In the genomic region with DNA sequence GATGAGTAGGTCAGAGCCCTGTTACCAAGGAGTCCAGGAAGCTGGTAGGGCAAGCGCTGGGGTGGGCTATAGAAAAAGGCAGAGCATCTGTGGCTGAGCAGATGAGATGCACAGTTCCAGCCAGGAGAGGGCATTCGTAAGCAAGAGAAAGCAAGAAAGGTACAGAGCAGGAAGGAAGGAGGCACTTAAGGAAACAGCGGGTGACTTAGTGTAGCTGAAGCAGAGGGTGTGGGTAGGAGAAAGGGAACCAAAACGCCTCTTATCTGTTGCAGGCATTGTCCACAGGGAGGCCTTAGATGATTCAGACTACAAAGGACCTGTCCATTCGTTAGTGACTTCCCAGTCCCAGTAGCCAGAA, we compare ENCODE assay signal across 9 mouse cellular contexts. TPM values are rescaled to one million over a fixed set of nuclear protein-coding genes. Genes with fewer than 3 reads are reported as not detected.
A peak's percentile ranks its signal among the peaks of the same experiment; 100 is the strongest.
DNase-seq lines count a peak whose midpoint lies in the region; ATAC-seq and TF ChIP-seq lines count a peak whose summit lies in the region.
"Had no signal": no experiment of that assay in that cellular context is flagged by ENCODE, and none has a peak within 500 bp of the region (broad histone marks: within the 10 kb centered on the region; RNA-seq: fewer than 3 reads in every experiment).

No protein-coding gene starts in this region.

- no peak for DNase-seq in gastrocnemius, adult 2 months
- DNase-seq in gastrocnemius, postnatal 36 days = no peak
- DNase-seq in brain, embryonic 18.5 days (ENCODE audit: low read depth, low spot score) = peak; percentile 18
- peak; percentile 38 to 73 for DNase-seq in frontal cortex, adult 2 months (ENCODE audit: extremely low spot score in 1 of 2, low spot score in 1 of 2)
- peak; percentile 88 for DNase-seq in lung, postnatal 0 days (ENCODE audit: low spot score)
- peak; percentile 54 for DNase-seq in retina, postnatal 1 day
- DNase-seq in layer of hippocampus, adult 9-11 months = no peak

- H3K27ac ChIP-seq in gastrocnemius, adult 2 months = peak overlapping the region; percentile 97
- no peak overlapping the region for H3K27ac ChIP-seq in kidney, embryonic 16.5 days (ENCODE audit: low read length)
- H3K27ac ChIP-seq in lung, postnatal 0 days (ENCODE audit: low read length) = no peak overlapping the region

- peak overlapping the region; percentile 99 for H3K4me3 ChIP-seq in gastrocnemius, adult 2 months
- H3K4me3 ChIP-seq in kidney, embryonic 16.5 days (ENCODE audit: low read length) = peak overlapping the region; percentile 88
- no peak overlapping the region for H3K4me3 ChIP-seq in lung, postnatal 0 days (ENCODE audit: low read depth, low read length)

- WGBS in kidney, embryonic 16.5 days = 15% methylated on average over 5 of the region's 5 CpGs
- WGBS in lung, postnatal 0 days = 9% methylated on average over 5 of the region's 5 CpGs

- H3K36me3 ChIP-seq in kidney, embryonic 16.5 days (ENCODE audit: insufficient read depth, low read length) = peaks cover 36% of the 10 kb centered on the region
- peaks cover 4% of the 10 kb centered on the region; the same call in 1 of the 2 replicates for H3K36me3 ChIP-seq in lung, postnatal 0 days (ENCODE audit: insufficient read depth, low read length)

- peaks cover 38% of the 10 kb centered on the region for H3K4me1 ChIP-seq in kidney, embryonic 16.5 days (ENCODE audit: insufficient read depth, low read length)
- peaks cover 27% of the 10 kb centered on the region for H3K4me1 ChIP-seq in lung, postnatal 0 days (ENCODE audit: insufficient read depth, low read depth, low read length)

- ATAC-seq in kidney, embryonic 16.5 days (ENCODE audit: low FRiP score, low TSS enrichment) = 0 out of 2 replicates have a peak, but pooled peaks have one; percentile 24
- ATAC-seq in lung, postnatal 0 days = peak; percentile 71

- peak overlapping the region; percentile 93 for H3K9ac ChIP-seq in kidney, embryonic 16.5 days (replicated peaks; ENCODE audit: low read length)
- 0 out of 2 replicates have a peak overlapping the region, but pooled peaks have one; percentile 19 for H3K9ac ChIP-seq in lung, postnatal 0 days (replicated peaks; ENCODE audit: low read depth)

- no peaks in the 10 kb centered on the region for H3K27me3 ChIP-seq in kidney, embryonic 16.5 days (ENCODE audit: insufficient read depth, low read length)
- H3K27me3 ChIP-seq in lung, postnatal 0 days (replicated peaks; ENCODE audit: insufficient read depth, low read length) = no peaks in the 10 kb centered on the region

- H3K4me2 ChIP-seq in kidney, embryonic 16.5 days (replicated peaks; ENCODE audit: low read depth, low read length) = peak overlapping the region; percentile 68
- peak overlapping the region; percentile 88 for H3K4me2 ChIP-seq in lung, postnatal 0 days (replicated peaks; ENCODE audit: low read depth, low read length)

- intact Hi-C loops in gastrocnemius, adult 2 months (cut with DNase I) = loop anchor here (10.0 kb wide), 1 partner anchor 343 kb away; a partner anchor contains a TSS
- intact Hi-C loops in gastrocnemius, postnatal 36 days (cut with DNase I) = no loop called here

- TF ChIP-seq EP300 in lung, postnatal 0 days (IDR thresholded peaks at IDR 0.05) = 0 out of 2 replicates have a peak, but pooled peaks have one; percentile 10

- TF ChIP-seq CTCF in gastrocnemius, adult 2 months (IDR thresholded peaks at IDR 0.05) = peak; percentile 54
- peak; percentile 77 for TF ChIP-seq CTCF in lung, postnatal 0 days (IDR thresholded peaks at IDR 0.05)

- no peaks in the 10 kb centered on the region for H3K9me3 ChIP-seq in kidney, embryonic 16.5 days (ENCODE audit: low read length)
- no peaks in the 10 kb centered on the region for H3K9me3 ChIP-seq in lung, postnatal 0 days (ENCODE audit: low read length)

RNA-seq across cellular contexts. Expression of a gene that starts 2.4 kb away (rescaled TPM):
- 10 to 100 TPM; 32.6 to 37.3 TPM for total RNA-seq in gastrocnemius, adult 2 months (2021)
- 10 to 100 TPM; 30.1 to 35.1 TPM for total RNA-seq in gastrocnemius, postnatal 36 days (2021)
- 82.4 and 82.7 TPM in 2 replicates for polyA plus RNA-seq in frontal cortex, adult 2 months (2012; rRNA removed)
- polyA plus RNA-seq in kidney, embryonic 16.5 days (2015; fragmentation: Nextera tagmentation; extraction: Ambion mirVana) = 158 and 159 TPM in 2 replicates
- polyA plus RNA-seq in lung, postnatal 0 days (2015; fragmentation: Nextera tagmentation; extraction: Ambion mirVana) = 110 and 127 TPM in 2 replicates

RNA-seq across cellular contexts. Expression of a gene that starts 15.2 kb away (rescaled TPM):
- total RNA-seq in gastrocnemius, adult 2 months (2021) = 10 to 100 TPM; 11.1 to 12.8 TPM
- 10 to 100 TPM in 1 of 2 experiments, 1 to 10 TPM in 1; 9.6 to 12.1 TPM for total RNA-seq in gastrocnemius, postnatal 36 days (2021)
- 18.9 and 19.0 TPM in 2 replicates for polyA plus RNA-seq in frontal cortex, adult 2 months (2012; rRNA removed)
- polyA plus RNA-seq in kidney, embryonic 16.5 days (2015; fragmentation: Nextera tagmentation; extraction: Ambion mirVana) = 27.6 and 28.0 TPM in 2 replicates
- 19.4 and 20.8 TPM in 2 replicates for polyA plus RNA-seq in lung, postnatal 0 days (2015; fragmentation: Nextera tagmentation; extraction: Ambion mirVana)

RNA-seq across cellular contexts. Expression of a gene that starts 44.9 kb away (rescaled TPM):
- 1 to 10 TPM; 2.4 to 3.0 TPM for total RNA-seq in gastrocnemius, adult 2 months (2021)
- 1 to 10 TPM; 2.7 to 3.6 TPM for total RNA-seq in gastrocnemius, postnatal 36 days (2021)
- polyA plus RNA-seq in frontal cortex, adult 2 months (2012; rRNA removed) = 0.59 and 0.72 TPM in 2 replicates
- 59.1 and 62.6 TPM in 2 replicates for polyA plus RNA-seq in kidney, embryonic 16.5 days (2015; fragmentation: Nextera tagmentation; extraction: Ambion mirVana)
- 32.2 and 34.0 TPM in 2 replicates for polyA plus RNA-seq in lung, postnatal 0 days (2015; fragmentation: Nextera tagmentation; extraction: Ambion mirVana)

RNA-seq across cellular contexts. Expression of a gene that starts 48.8 kb away (rescaled TPM):
- total RNA-seq in gastrocnemius, adult 2 months (2021) = not detected
- not detected for total RNA-seq in gastrocnemius, postnatal 36 days (2021)
- polyA plus RNA-seq in frontal cortex, adult 2 months (2012; rRNA removed) = not detected in 2 replicates
- polyA plus RNA-seq in kidney, embryonic 16.5 days (2015; fragmentation: Nextera tagmentation; extraction: Ambion mirVana) = 24.4 and 31.8 TPM in 2 replicates
- polyA plus RNA-seq in lung, postnatal 0 days (2015; fragmentation: Nextera tagmentation; extraction: Ambion mirVana) = 3.0 and 4.9 TPM in 2 replicates
- polyA plus RNA-seq: testis, adult 2 months had no signal

Comparison
In these comparisons a context has a peak if more than half of its experiments do, and no peak if none do; other contexts are left out.
1. DNase-seq: peak in brain, embryonic 18.5 days (single experiment), frontal cortex, adult 2 months (2 of 2), lung, postnatal 0 days (single experiment) and retina, postnatal 1 day (single experiment); none in gastrocnemius, adult 2 months (single experiment), gastrocnemius, postnatal 36 days (0 of 2) and layer of hippocampus, adult 9-11 months (single experiment).
2. RNA of a gene that starts 44.9 kb away (polyA plus RNA-seq): 59.1 to 62.6 TPM in kidney, embryonic 16.5 days and 32.2 to 34.0 TPM in lung, postnatal 0 days; 0.59 to 0.72 TPM in frontal cortex, adult 2 months; every median in the first group is over 10 times any median in the second.